Mouse (Mus musculus) cerebellum, adult 9-11 months (tissue): ENCODE measurements at regions not wholly inside any gene's neighbourhood (a gene's known extent, or its start where the extent isn't known, plus 50 kb on each side); places are given as distances from the start of the nearest gene placed in this dataset.

ENCODE experiments used
- DNase-seq: peaks from one replicate; pipeline ENCODE4 v3.0.0; 2022

GRCm38 (mm10) chr16:90610097-90610808 is 117.0 kb downstream of the Mis18a start:
- no peak for DNase-seq

DNA sequence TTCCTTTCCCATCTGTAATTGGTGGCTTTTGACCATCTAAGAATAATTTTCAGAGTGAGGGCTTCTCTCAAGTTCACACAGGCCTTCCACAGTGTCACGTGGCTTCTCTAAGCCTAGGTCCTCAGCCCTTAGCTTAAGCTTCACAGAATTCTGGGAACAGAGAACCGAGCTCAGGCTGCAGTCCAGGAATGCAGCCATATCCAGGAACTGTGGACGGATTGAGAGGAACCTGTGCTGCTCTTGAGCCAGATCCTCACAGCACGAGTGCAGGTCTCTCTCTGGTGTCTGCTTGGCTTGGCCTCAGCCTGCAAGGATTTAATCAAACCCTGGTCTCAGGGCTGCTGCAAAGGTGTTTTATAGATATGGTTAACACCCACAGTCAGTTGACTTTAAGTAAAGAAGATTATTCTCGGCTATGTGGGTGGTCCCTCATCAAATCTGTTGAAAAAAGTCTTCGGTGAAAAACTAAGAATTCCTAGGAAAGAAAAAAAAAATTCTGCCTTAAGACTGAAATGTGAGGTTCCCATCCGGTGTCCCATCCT is 127.8 kb downstream of the Mis18a start:
- peak; percentile 28 for DNase-seq

DNA sequence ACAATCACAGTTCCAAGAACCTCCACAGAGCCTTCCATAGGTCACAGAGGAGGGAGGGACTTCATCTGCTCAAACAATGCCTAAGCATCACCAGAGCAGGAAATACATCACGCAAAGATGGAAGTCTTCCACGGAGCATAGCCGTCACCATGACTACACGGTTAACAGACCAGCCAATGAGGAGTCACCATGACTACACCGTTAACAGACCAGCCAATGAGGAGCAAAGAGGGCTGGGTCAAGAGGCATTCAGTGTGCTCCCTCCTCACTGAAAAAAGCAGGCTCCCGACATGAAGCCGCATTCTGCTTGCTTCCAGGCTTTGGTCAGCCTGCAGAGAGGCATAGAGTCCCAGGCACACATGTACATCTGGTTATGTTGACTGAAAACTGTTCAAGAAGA is 128.5 kb downstream of the Mis18a start:
- DNase-seq = no peak

- DNase-seq = no peak
These were observed 134.3 kb downstream of the Mis18a start for GRCm38 (mm10) chr16:90592721-90593481.

DNA sequence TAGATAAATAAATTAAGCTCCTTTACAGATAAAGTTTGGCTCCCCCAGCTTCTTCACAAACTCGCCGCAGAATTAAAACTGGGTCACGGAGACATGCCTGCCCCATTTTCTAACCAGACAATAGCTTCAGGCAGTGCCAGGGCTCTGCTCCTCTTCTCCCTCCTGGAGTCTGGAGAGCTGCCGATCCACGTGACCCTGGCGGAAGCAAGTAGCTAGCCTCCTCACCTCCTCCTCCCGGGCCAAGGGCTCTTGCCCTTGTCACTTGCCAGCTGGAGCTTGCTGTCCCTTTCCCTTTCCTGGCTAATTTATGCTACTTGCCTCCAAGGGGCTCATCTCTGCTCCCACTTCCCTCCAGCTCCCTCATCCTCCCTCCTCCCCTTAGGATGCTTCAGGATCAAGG is 142.0 kb downstream of the Mis18a start:
- peak; percentile 75 for DNase-seq

GRCm38 (mm10) chr16:90580411-90580810 is 146.8 kb downstream of the Mis18a start:
- peak; percentile 60 for DNase-seq

- DNase-seq = no peak
These were observed 156.1 kb downstream of the Mis18a start for GRCm38 (mm10) chr16:90571107-90571506.

DNA sequence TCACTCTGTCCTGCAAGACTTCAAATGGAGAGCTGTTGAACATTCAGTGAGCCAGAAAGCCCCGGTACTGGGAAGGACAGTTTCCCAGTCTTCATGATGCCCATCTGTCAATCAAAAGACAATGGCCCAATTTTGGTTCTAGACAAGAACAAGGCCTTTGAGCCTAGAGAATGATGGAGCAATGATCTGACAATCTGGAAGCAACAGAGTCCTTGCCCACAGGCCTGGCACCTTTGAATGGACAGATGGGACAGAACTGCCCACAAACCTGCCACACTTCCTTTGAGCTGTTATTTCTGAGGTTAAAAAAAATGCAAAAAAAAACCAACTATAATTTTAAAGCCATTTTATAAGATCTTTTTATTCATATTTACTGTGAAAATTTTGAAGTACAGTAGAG is 157.4 kb downstream of the Mis18a start:
- DNase-seq = peak; percentile 75

DNA sequence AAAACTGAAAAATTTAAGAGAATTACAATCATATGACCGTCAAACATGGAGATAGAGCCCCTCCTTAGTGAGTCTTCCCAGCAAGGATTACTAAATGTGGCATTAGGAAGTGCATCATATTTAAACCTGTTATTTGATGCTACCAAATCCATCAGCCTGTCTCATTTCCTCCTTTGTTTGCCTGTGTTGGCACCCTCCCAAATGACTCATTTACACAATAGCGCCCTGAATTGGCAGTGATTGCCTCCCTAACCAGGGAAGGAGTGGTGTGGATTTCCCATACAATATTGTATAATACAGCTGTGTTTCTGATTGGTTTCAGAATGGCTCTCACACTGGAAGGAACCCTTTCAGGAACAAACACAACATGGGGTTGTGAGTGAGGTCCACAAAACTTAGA is 162.0 kb downstream of the Mis18a start:
- DNase-seq = no peak

DNA sequence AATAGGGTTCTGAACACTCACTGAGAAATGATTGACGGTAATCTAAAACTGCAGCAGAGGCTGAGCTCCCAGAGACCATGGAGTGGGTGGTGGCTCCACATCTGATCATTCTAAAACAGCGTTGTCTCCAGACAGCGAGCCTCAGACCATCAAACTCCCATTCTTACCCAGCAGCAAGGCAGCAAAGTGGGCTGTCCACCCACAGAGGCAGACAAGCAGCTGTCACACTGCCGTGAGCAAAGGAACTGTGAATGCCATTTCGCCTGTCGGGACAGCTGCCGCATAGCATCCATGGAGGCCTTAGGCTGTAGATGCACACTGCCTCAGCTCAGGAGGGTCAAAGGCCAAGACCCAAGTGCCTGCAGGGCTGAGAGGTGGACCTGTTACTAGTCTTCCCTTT is 167.3 kb downstream of the Hunk start:
- no peak for DNase-seq

GRCm38 (mm10) chr16:90551041-90551440 is 165.2 kb downstream of the Hunk start:
- no peak for DNase-seq

GRCm38 (mm10) chr16:90550058-90550795 is 164.4 kb downstream of the Hunk start:
- no peak for DNase-seq
